Mouse (Mus musculus): ENCODE results near the gene Stx7. TPM values are rescaled to one million over a fixed set of nuclear protein-coding genes. Genes with fewer than 3 reads are reported as not detected.
A peak's percentile ranks its signal among the peaks of the same experiment; 100 is the strongest.
"Not testable (repeated sequence)": the region's sequence is repeated elsewhere in the genome, so short reads cannot be mapped to it uniquely, and the experiment has no call there.

The Stx7 gene
- total RNA-seq (2022), result 100 to 1,000 TPM; 127 to 149 (median 139) TPM

DNA sequence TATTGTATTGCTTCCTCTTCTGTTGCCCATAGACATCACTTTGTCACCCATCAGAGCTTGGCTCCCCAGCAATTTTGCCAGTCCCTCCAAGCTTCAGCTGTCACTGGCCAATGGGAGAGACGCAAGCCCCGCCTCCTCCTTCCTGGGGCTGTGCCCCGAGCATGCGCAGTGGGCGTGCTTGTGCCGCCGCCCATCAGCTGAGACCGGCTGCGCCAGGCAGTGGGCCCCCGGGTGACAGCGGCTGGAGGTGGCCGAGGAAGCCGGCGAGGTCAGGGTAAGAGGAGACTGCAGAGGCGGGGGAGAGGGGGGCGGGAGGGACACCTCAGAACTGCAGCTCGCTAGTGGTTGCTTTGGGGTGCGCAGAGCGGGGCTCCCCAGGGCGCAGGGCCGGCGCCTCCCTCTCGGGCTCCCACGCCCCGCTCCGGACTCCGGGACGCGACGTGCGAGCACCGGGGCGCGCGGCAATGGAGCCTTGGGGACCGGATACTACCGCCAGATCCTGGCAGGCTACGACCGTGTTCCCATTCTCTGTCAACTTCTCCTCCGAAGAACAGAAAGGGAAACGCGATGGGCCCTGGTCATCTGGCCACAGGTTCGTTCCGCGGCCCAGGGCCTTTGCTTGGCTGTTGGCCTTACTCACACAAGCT, at the start of gene Stx7:
Gene Stx7 (plus strand): TSS at position 168 of the 647 bp plus-strand sequence.
- peak; percentile 69 to 90 for DNase-seq (ENCODE audit: low spot score in 2 of 2)

DNA sequence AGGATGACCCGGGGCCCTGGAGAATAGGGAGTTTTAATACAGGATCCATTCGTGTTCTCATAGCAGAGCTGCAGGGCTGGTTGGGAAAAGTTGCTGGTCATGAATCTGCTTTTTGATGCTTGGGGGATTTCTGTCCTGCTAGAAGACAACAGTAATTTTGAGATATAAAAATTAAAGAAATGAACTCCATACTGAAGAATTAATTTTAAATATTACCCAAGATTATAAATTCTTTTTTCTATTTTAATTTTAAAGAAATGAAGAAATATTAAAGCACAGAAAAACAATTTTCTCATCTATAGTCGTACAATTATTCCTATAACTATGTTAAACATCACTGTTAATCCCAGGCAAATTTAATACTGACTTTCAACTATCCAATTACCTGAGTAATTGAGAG, 47.3 kb upstream of the Stx7 start, which contains the start of gene Taar8c:
Gene Taar8c (minus strand): TSS at position 101 of the 400 bp plus-strand sequence.
- DNase-seq (ENCODE audit: low spot score in 2 of 2), result not testable (repeated sequence)

DNA sequence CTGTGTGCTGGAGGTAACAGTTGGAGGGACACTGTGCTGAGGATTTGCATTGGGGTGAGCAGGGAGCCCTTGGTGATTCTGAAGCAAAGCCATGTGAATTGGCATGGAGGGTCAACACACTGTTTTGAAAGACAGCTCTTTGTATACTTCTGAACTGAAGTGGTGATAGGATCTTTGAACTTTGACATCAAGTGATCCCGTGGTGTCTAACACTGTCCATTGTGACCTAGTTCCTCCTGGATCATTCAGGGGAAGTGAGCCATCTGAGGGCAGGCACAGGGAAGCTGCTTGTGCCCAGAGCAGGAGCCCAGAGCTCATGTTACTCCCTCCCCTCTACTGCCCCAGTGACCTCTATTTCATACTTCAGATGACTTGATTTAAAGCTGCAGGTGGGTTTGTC, 45.8 kb upstream of the Stx7 start:
- not testable (repeated sequence) for DNase-seq (ENCODE audit: low spot score in 2 of 2)

DNA sequence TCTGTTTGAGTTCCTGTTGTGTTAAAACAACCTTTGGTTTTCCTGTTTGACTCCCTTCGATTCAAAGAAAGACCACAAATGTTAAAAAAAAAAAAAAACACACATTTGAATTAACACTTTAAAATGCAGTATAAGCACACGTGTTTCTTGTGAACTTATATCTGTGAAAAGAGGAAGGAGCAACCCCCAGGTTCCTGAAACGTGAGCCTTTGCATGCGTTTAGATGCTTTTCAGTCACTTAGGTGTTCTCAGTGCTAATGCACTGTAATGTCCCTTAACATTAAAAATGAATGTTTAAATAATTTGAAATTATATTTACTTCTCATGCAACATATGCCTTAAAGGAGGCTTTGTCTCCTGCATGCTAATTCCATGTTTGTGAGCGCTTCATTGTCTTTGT, 41.4 kb upstream of the Stx7 start:
- DNase-seq (ENCODE audit: low spot score in 2 of 2), result no peak

DNA sequence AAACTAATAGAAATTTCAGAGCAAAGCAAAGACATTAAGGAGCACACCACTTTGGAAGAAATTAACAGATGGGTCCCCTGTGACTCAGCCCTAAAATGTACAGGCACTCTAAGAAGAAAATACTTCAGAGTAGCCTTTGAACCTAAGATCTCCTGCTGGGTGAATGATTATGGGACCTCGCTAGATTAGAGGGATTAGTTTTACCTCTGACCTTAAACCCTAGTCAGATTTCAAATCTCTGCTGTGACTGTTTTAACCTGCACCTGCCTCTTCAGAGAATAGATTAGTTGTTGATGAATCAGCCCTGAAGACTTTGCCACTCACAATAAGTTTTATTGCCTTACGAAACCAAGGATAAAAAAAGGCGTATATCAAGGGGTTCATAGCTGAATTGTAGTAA, 40.9 kb upstream of the Stx7 start:
- DNase-seq (ENCODE audit: low spot score in 2 of 2), result no peak

- not testable (repeated sequence) for DNase-seq (ENCODE audit: low spot score in 2 of 2)
These were observed 39.7 kb upstream of the Stx7 start, which contains the start of gene Taar9 for GRCm38 (mm10) chr10:24109434-24109833. Taar9 (minus strand) TSS chr10:24109534.

GRCm38 (mm10) chr10:24111116-24111778, 37.9 kb upstream of the Stx7 start:
- no peak for DNase-seq (ENCODE audit: low spot score in 2 of 2)

DNA sequence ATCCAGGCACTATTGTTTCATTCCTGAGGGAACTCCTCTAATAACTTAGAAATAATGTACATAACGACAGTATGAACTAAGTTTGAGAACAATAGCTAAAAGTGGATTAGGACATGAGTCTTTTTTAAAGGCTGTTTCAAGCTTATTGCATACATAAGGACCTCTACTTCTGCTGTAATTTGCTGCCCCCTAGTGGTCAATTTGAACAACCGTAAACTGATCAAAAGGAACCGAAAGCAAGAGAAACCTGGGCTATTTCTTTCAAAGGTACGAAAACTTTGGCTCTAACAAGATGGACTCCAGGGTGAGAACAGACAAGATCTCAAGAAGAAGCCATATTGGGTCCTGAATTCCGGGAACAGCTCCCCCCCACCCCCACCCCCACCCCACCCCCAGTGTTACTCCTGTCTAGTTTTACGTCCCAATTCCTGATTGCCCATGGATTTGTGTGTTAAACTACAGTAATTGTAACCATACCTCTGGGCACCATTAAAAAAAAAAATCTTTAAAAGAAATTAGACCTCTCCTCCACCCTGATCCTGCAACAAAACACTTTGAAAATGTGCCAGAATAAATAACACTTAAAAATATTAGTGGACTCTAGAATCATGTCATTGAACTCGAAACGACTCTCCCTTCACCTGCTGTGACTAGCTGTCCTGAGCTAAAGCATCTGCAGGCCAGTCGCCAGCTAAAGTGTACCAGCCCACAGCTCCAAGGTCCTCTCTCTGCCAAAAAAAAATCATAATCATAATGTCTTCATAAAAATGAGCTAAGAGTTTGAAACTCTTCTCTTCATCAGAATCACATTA, 17.4 kb upstream of the Stx7 start:
- DNase-seq (ENCODE audit: low spot score in 2 of 2), result peak in 1 of 2 experiments; percentile 28

DNA sequence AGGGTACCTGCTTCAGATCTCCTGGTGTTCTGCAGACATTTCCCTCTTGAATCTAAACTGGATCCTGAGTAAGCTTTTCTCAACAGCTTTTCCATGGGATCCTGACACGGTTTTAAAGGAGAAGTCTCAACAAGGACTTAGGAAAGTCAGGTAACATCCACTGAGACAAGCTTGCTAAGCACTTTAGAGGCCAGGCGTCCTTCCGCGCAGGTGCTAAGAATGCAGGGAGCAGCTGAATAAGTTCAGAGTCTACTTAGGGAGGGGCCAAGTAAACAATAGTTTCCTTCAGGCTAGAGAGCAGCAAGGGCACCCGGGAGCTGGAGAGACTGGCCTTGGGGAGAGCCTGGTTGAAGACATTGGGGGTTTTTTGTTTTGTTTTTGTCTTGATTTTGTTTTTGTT, 16.8 kb upstream of the Stx7 start:
- no peak for DNase-seq (ENCODE audit: low spot score in 2 of 2)

DNA sequence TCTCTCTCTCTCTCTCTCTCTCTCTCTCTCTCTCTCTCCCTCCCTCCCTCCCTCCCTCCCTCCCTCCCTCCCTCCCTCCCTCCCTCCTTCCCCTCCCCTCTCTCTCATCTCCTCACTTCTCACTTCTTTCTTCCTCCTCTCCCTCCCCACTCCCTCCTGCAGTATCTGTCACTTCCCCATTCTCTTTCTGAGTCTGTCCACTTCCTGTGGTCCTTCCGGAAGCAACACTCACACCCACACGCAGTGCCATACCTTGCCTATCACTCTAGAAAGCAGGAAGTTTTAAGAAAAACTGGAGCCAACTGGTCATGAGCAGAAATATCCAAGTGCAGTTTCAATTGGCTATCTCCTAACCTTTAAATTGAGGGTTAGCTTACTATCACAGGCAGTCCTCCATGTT, 16.0 kb upstream of the Stx7 start:
- DNase-seq (ENCODE audit: low spot score in 2 of 2), result no peak

DNA sequence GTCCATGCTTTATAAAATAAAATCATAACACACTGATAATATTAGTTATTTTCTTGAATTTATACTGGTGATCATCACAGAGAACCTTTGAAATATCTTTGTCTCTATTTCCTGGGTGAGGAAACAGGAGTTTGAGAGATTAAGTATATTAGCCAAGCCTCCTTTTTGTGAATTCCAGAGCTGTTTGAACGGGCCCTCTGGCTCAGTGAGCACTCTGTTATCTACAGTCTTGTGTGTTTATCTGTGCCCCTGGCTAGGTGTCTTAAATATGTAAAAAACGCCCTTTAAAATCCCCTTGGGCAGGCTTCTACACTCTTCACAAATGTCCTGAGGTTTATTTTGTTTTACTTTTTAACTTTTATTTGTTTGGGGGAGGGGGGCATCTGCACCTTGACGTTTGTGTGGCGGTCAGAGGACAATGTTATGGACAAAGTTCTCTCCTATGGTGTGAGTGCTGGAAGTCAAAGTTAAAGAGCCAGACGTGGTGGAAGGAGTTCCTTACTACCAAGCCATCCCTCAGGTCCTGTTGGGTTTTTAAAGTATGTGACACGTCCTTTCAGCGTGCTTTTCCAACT, 14.9 kb upstream of the Stx7 start:
- DNase-seq (ENCODE audit: low spot score in 2 of 2), result no peak

DNA sequence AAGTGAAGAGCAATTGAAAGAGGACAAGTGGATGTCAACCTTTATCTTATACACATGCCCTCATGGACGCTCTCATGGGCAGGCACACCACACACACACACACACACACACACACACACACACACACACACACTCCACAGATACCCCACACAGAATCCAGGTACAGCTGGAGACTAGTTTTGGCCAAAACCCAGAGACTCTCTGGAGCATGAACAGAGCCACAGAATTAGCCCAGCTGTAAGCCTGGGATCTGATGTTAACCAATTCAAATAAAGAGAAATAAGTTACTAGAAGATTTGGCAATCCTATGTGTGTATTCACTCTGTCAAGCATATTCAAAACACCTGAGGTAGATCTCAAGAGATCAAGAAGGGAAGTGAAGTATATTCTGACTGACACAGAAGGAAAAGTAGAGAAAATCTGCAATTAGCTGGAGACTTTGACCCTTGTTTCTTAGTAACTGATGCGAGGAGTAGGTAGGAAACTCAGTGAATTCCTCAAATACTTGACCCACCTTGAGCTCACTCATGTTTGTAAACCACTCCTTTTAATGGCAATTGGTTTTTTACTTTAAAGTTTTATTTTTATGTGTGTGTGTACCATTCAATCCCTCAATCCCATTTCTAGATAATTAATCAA, 10.4 kb upstream of the Stx7 start:
- no peak for DNase-seq (ENCODE audit: low spot score in 2 of 2)

DNA sequence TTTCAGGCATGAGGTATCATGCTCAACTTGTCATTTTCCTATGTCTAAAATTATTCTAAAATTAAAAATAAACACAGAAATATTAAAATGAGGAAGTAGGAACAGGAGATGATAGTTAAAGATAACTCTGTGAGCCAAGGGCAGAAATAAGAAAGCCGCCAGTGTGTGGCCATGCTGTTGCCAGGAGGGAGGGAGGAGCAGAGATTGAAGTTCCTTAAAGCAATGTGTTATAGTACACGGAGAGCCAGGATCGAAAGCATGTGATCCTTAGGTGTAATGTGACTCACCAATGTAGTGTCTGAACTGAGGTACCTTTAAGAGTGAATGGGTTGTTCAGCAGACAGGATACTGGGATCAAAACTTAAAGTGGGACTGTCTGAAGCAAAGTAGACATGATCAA, 6.4 kb upstream of the Stx7 start:
- DNase-seq (ENCODE audit: low spot score in 2 of 2), result no peak

DNA sequence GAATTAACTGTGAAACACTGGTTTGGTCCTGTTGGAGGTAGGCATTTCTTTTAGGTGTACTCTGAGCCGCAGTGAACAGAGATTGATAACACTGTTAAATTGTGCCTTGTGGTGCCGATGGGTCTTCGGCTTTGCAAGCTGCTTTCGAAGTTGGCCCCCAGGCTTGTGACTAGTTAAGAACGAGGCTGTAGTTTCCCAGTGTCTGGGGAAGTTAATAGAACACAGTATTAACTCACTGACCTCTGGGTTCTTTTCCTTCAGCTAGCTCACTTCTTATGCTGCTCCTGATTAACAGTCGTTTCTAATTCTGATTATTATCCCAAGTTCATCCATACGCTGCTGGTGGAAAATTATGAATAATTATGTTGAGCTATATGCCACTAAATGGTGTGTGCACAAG, 984 bp downstream of the Stx7 start:
- DNase-seq (ENCODE audit: low spot score in 2 of 2), result no peak

GRCm38 (mm10) chr10:24158470-24159254, 9.6 kb downstream of the Stx7 start:
- no peak for DNase-seq (ENCODE audit: low spot score in 2 of 2)

GRCm38 (mm10) chr10:24159575-24159974, 10.5 kb downstream of the Stx7 start:
- no peak for DNase-seq (ENCODE audit: low spot score in 2 of 2)

DNA sequence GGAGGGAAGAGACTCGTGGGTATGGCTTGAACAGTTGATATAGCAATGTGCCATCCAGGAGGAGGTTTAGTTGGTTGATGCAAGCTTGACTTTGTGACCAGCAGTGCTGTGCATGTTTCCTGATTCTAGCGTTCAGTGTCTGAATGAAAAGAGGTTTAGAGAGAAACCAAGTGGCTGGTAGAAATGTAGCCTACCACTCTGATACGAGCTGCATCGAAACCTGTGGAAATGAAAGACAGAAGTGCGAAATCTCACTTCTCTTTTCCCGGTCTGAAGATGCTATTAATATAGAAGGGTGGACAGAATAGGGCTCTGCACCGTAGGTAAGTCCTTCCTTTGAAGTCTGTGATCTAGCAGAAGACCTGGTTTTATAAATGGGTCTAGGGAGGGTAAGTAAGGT, 11.2 kb downstream of the Stx7 start:
- DNase-seq (ENCODE audit: low spot score in 2 of 2), result no peak

- DNase-seq (ENCODE audit: low spot score in 2 of 2), result no peak
These were observed 15.2 kb downstream of the Stx7 start for GRCm38 (mm10) chr10:24164137-24164908.

GRCm38 (mm10) chr10:24164909-24165304, 15.8 kb downstream of the Stx7 start:
- DNase-seq (ENCODE audit: low spot score in 2 of 2), result no peak
